Mouse (Mus musculus): ENCODE data around the gene Tmem88. TPM values are rescaled to one million over a fixed set of nuclear protein-coding genes. Genes with fewer than 3 reads are reported as not detected.
"Not testable (repeated sequence)": the region's sequence is repeated elsewhere in the genome, so short reads cannot be mapped to it uniquely, and the experiment has no call there.

Gene Tmem88
- total RNA-seq, 2 experiments from 2014 or later, result 37.4 to 39.6 TPM

DNA sequence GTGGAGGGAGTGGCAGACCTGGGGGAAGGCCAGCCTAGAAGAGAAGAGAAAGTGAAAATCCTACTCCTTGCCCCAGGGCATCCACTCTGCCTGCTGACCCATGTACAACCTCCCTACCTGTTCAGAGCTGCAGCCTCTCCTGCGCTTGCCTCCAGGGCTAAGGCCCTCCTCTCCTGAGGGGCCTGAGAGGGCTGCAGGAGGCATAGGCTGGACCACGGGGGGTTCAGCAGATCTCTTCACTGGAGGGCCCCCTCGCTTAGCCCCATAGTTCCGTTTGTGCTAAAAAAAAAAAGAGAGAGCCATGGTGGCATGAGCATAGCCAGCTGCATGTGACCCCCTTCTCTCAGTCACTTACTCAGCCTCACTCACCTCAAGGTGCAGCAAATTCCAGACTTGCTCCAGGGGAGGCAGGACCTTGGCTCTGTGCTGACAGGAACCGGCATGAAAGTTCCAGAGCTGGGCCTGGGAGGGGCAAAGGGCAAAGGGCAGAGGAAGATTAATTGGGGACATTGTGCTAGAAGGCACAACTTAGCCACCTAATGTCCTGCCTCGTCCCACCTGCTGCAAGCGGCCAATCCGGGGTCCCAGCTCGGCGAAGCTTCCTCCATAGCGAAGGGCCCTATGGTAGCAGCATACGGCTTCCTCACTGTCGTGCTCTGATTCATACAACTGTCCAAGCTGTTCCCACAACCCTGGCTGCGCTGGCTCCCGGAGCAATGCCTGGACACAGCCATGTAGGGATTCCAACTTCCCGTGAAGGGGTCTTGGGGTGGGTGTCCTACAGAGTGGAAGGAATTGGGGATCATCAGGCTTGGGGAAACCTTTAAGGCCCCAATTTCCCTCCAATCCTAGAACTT, 9.1 kb upstream of the Tmem88 start:
- DNase-seq, result no peak
- intact Hi-C loops (cut with DNase I), result loop anchor here (2.0 kb wide), 1 partner anchor 16 kb away; no protein-coding TSS in a partner anchor

GRCm38 (mm10) chr11:69406282-69406681, 8.2 kb upstream of the Tmem88 start:
- intact Hi-C loops (cut with DNase I), result loop anchor here (2.0 kb wide), 1 partner anchor 17 kb away; no protein-coding TSS in a partner anchor
- no peak for DNase-seq

DNA sequence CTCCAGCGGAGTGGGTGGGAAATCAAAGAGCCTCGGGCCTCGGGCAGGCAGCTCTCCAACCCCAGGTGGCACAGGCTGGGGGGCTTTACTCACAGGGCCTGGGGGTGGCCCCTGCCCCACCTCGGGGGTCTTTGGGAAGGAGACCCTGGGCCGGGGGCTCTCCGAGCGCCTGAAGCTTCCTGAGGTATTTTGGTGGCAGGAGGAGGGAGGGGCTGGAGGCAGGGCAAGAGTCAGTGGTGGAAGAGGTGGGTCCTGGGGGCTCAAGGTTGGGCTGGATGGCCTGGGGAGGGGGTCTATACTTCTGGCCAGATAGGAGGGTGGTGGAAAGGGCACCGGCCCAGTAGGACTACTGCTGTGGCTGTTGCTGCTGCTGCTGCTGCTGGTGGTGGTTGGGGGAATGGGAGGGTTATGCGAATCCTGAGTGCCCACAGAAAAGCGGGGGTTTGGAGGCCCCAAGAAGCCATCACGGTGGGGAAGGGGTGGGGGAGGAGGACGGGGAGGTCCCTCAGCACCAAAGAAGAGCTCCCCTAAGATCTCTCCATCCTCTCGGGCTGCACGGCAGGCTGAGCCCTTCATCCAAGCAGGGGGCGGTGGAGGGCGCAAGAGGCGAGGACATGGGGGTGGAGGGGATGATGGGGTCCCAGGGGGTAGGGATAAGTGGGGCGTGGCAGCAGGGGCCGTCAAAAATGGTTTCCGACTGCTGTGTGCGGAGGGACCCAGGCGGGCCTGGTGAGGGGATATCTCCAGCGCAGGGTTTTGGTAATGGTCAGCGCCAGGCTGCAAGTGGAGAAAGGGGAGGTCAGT, 7.6 kb upstream of the Tmem88 start:
- no peak for DNase-seq
- intact Hi-C loops (cut with DNase I), result loop anchor here (2.0 kb wide), 1 partner anchor 17 kb away; no protein-coding TSS in a partner anchor

GRCm38 (mm10) chr11:69404595-69405396, 6.8 kb upstream of the Tmem88 start:
- intact Hi-C loops (cut with DNase I), result no loop called here
- DNase-seq, result peak in 1 of 2 experiments; percentile 5

- peak in 1 of 2 experiments; percentile 4 for DNase-seq
- intact Hi-C loops (cut with DNase I), result no loop called here
These were observed 5.9 kb upstream of the Tmem88 start for GRCm38 (mm10) chr11:69403691-69404594.

GRCm38 (mm10) chr11:69401987-69402386, 4.0 kb upstream of the Tmem88 start:
- intact Hi-C loops (cut with DNase I), result loop anchor here (2.0 kb wide), 2 partner anchors 29 to 113 kb away; no protein-coding TSS in a partner anchor
- DNase-seq, result no peak

- DNase-seq, result peak; percentile 84 to 91
- intact Hi-C loops (cut with DNase I), result loop anchor here (2.0 kb wide), 2 partner anchors 30 to 114 kb away; no protein-coding TSS in a partner anchor
These were observed 3.2 kb upstream of the Tmem88 start for GRCm38 (mm10) chr11:69401210-69401637.

GRCm38 (mm10) chr11:69400083-69400850, 2.2 kb upstream of the Tmem88 start:
- peak in 1 of 2 experiments; percentile 4 for DNase-seq
- intact Hi-C loops (cut with DNase I), result loop anchor here (2.0 kb wide), 2 partner anchors 31 to 115 kb away; no protein-coding TSS in a partner anchor

DNA sequence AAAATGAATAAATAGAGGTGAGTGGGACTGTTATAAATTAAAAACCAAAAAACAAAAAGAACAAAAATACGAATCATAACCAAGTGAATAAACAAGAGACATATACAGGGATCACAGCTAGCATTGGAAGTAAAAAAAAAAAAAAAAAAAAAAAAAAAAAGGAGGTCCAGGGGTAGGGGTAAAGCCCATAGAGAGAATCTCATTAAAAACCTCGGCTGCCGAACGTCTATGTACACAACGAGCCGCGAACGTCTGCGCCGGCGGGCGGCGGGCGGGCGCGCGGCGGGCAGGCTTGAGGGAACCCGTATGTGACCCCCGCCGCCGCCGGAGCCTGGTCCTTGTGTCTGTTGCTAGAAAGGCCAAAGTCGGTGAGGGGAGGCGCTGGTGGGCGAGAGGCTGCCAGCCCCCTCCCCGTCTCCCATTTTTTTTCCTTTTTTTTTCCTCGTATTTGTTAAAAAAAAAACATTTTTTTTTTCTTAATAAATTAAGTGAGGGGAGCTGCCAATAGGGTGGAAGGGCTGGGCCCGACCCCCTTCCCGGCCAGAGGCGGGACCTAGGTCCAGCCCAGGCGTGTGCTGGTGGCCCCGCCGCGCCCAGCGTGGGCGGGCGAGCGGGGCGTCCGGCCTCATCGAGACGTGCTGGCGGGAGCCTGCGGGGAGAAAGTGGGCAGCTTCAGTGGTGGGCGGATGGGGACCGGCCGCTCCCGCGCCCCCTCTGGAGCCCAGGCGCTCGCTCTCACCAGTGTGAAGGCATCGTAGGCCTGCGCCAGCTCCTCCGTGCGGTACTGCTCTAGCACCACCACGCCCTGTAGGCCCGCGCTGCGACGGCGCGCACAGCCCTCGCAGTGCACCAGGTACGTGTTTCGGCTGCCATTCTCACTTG, 1.4 kb upstream of the Tmem88 start:
- intact Hi-C loops (cut with DNase I), result loop anchor here (2.0 kb wide), 3 partner anchors 19 to 115 kb away; no protein-coding TSS in a partner anchor
- peak; percentile 35 to 57 for DNase-seq

DNA sequence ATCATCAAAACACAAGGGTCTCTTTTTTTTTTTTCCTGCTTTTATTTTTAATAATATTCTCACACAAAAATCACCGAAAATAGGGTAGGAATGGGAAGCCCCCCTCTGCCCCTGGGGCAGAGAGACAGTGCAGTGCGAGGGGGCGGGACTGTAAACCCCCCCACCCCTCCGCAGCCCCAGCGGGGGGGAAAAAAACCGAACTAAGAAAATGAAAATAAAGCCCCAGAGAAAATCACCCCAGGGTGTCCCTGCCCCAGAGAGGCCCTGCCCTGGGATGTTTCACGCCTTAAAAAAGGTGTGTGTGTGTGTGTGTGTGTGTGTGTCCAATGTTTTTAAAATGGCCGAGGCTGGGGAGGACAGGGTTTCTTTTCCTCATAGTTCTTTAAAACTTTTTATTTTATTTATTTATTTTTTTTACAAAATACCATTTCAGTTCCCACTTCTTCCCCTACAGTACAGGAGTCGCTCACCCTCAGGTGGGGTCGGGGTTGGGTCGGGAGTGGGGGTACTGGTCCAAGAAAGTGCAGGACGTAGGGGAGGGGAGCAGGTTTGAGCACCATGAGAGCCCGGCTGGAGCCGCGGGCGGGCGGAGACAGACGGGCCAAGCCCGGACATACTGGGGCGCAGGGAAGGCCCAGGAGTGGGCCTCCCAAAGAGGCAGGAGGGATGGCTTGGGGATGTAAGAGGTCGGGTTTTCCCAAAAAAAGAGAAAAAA, 609 bp upstream of the Tmem88 start:
- intact Hi-C loops (cut with DNase I), result loop anchor here (2.0 kb wide), 1 partner anchor 20 kb away; no protein-coding TSS in a partner anchor
- peak in 1 of 2 experiments; percentile 16 for DNase-seq

DNA sequence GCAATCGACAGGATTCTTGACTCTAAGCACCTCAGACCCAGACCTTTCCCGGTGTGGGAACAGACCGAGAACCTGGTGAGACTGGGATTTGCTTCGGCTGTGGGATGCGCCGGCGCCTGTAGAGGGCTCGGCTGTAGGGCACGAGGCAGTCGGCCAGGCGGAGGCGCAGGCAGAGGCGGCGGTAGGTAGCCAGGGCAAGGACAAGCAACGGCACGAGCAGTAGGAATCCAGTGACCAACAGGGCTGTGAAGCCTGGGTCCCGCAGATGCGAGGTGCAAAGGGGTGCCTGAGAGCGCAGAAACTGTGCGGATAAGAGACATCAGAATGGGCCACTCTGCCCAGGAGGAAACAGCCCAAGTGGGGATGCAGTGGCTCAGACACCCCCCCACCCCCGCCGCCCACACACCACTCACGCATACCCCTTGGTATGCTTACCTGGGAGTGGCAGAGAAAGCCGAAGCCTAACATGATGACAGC, 415 bp downstream of the Tmem88 start:
- intact Hi-C loops (cut with DNase I), result loop anchor here (2.0 kb wide), 2 partner anchors 13 to 21 kb away; no protein-coding TSS in a partner anchor
- peak; percentile 36 to 38 for DNase-seq

DNA sequence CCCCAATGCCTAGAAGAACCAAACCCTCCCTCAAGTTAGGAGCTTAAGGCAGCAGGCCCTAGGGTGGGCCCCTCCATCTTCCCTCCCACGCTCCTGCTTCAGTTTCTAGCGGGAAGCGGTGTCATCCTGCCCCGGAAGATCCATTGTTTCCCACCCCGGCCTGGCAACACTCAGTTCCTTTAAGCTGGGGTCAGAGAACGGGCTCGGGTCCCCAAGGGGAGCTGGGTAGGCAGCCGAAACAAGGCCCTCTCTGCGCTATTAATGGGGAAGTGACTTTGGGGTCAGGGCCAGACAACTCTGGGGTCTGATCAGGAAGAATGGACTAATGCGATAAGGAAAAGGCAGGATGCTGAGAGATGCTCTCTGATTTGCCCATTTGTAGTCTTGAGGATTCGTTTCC, 1.3 kb downstream of the Tmem88 start:
- peak; percentile 67 to 74 for DNase-seq
- intact Hi-C loops (cut with DNase I), result loop anchor here (2.0 kb wide), 1 partner anchor 14 kb away; no protein-coding TSS in a partner anchor

GRCm38 (mm10) chr11:69395634-69396373, 2.2 kb downstream of the Tmem88 start:
- peak; percentile 91 to 94 for DNase-seq
- intact Hi-C loops (cut with DNase I), result loop anchor here (2.0 kb wide), 1 partner anchor 15 kb away; no protein-coding TSS in a partner anchor

- DNase-seq, result peak; percentile 85 to 88
These were observed 2.8 kb downstream of the Tmem88 start, which contains the start of the genes Naa38 and Cyb5d1 for GRCm38 (mm10) chr11:69395235-69395633. TSS of gene Naa38 (plus strand) at chr11:69395487. TSS of gene Cyb5d1 (minus strand) at chr11:69395631.

GRCm38 (mm10) chr11:69394591-69395167, 3.4 kb downstream of the Tmem88 start:
- intact Hi-C loops (cut with DNase I), result not testable (repeated sequence)
- DNase-seq, result peak; percentile 18 to 24

More at GRCm38 (mm10) chr11:69395235-69395633, 2.8 kb downstream of the Tmem88 start, which contains the start of the genes Naa38 and Cyb5d1:
- intact Hi-C loops (cut with DNase I), result not testable (repeated sequence)

Measured in heart, postnatal 14 days (tissue).